Mouse (Mus musculus): Measurements from ENCODE around the gene Gpcpd1. TPM values are rescaled to one million over a fixed set of nuclear protein-coding genes. Genes with fewer than 3 reads are reported as not detected.

Gpcpd1 gene
- polyA plus RNA-seq, 1 experiment from 2014 or later: 71.0 TPM

- no peaks in the 10 kb centered on the region for H3K36me3 ChIP-seq
- no peaks in the 10 kb centered on the region for H3K27me3 ChIP-seq
- H3K4me3 ChIP-seq: no peak overlapping the region
- H3K4me1 ChIP-seq: no peaks in the 10 kb centered on the region
- 84% methylated on average over 3 of the region's 3 CpGs for WGBS
- no peak for ATAC-seq (ENCODE audit: low FRiP score)
- H3K4me2 ChIP-seq (replicated peaks): no peak overlapping the region
- H3K9ac ChIP-seq: no peak overlapping the region
- H3K9me3 ChIP-seq (replicated peaks): no peaks in the 10 kb centered on the region
- H3K27ac ChIP-seq: no peak overlapping the region
Measured at GRCm38 (mm10) chr2:132481547-132481946, 106.0 kb downstream of the Gpcpd1 start.

Other genes with a start within 250 kb of the Gpcpd1 start
- gene Prokr2, start 202.3 kb downstream of the Gpcpd1 start, polyA plus RNA-seq (2016; fragmentation: Nextera tagmentation; extraction: Ambion mirVana): 1.1 and 1.4 TPM in 2 replicates
- 18.4 and 19.9 TPM in 2 replicates for gene Shld1, start 99.2 kb upstream of the Gpcpd1 start, polyA plus RNA-seq (2016; fragmentation: Nextera tagmentation; extraction: Ambion mirVana)
- gene Chgb, start 193.5 kb upstream of the Gpcpd1 start, polyA plus RNA-seq (2016; fragmentation: Nextera tagmentation; extraction: Ambion mirVana): 53.8 and 56.2 TPM in 2 replicates
- gene Trmt6, start 228.3 kb upstream of the Gpcpd1 start, polyA plus RNA-seq (2016; fragmentation: Nextera tagmentation; extraction: Ambion mirVana): 30.7 and 31.9 TPM in 2 replicates
- 13.1 and 14.3 TPM in 2 replicates for gene Mcm8, start 228.4 kb upstream of the Gpcpd1 start, polyA plus RNA-seq (2016; fragmentation: Nextera tagmentation; extraction: Ambion mirVana)

All from hindbrain, embryonic 12.5 days (tissue).